Mouse (Mus musculus) adrenal gland, adult 18-20 months (tissue): ENCODE results near the gene Gtpbp8. TPM values are rescaled to one million over a fixed set of nuclear protein-coding genes. Genes with fewer than 3 reads are reported as not detected.

Source experiments
- DNase-seq, 2 experiments: peaks; one replicate each; pipeline ENCODE4 v3.0.0; 2021 to 2022; ENCODE audit warnings: low spot score in 2 of 2
- total RNA-seq, 2 experiments: library from RNA; stranded (reverse); gene quantifications; 1 replicate in 1 of 2; 2 replicates in 1 of 2; pipeline ENCODE4 v1.2.3; 2021

Gene Gtpbp8
- total RNA-seq, 2 experiments from 2014 or later, result 12.1 to 16.1 TPM

DNA sequence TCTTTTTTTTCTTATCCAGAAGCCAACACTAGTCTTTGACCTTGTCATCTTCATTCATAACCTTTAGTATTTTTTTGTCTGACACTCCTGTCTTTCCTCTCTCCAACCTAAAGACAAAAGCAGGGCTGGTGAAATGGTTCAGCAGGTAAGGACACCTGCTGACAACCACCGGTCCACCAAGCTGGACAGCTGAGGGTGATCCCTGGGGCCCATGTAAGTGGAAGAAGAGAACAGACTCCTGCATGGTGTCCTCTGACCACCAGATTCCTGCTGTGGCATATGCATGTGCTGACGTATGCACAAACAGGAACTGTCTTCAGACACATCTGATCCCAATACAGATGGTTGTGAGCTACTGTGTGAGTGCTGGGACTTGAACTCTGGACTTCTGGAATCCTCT is 55.1 kb downstream of the Gtpbp8 start:
- no peak for DNase-seq

DNA sequence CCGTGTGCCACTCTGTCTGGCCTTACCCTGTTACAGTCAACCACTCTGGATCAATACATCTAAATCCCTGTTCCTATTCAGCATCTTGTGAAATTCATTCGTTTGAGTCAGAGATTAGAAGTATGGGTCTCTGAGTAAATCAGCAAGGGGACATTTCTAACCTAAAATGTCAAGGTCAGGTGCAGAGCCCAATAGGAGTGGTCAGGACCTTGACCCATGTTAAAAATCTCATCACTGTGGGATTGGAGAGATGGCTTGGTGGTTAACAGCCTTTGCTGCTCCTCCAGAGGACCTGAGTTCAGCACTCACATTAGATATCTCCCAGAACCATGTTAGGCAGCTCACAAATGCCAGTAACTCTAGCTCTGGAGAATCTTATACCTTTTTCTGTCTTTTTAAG is 55.7 kb downstream of the Gtpbp8 start:
- no peak for DNase-seq

DNA sequence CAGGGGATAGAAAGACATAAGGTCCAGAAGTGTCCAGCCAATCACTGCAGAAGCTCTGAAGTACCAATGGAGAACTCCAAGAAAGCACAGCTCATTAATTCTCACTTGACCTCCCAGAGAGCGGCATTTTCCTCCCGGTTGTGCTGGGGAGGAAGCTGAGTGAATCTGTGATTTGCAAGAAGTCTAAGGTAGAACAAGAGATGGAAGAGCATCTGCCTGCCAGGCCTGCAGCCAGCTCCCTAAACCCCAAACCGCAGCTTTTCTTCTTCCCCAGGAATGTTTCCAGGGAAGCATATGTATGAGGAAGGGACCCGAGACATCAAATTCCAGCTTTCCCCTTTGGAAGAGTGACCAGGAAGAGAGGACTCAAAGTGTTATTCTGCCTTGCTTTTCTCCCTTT is 57.7 kb downstream of the Gtpbp8 start:
- no peak for DNase-seq

DNA sequence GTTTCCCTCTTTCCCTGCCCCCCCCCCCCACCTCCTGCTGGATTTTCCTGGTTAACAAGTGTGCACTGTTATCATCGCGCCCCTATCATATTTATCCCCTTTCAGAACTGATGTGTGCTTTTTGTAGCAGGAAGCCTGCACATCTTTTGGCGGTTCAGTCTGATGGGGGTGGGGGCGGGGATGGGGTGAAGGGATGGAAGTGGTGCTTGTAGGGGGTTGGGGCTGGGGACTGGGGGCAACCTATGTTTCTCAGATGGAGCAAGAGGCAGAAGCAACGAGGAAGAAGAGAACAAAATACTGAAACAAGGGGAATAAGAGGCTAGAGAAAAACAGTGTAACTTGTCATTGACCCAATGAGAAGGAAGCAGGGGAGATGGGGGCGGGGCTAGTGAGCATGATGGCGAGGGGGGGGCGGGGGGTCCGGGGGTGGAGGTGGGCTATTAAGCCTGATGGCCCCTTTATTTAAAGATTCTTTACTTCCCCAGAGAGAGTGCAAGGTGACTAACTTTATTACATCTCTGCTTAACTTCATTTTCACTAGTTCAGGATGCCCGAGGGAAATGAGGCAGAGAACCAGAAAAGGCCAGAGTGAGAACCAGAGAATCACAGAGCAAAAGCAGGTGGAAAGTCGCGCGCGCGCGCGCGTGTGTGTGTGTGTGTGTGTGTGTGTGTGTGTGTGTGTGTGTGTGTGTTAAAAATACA is 58.3 kb downstream of the Gtpbp8 start:
- no peak for DNase-seq

DNA sequence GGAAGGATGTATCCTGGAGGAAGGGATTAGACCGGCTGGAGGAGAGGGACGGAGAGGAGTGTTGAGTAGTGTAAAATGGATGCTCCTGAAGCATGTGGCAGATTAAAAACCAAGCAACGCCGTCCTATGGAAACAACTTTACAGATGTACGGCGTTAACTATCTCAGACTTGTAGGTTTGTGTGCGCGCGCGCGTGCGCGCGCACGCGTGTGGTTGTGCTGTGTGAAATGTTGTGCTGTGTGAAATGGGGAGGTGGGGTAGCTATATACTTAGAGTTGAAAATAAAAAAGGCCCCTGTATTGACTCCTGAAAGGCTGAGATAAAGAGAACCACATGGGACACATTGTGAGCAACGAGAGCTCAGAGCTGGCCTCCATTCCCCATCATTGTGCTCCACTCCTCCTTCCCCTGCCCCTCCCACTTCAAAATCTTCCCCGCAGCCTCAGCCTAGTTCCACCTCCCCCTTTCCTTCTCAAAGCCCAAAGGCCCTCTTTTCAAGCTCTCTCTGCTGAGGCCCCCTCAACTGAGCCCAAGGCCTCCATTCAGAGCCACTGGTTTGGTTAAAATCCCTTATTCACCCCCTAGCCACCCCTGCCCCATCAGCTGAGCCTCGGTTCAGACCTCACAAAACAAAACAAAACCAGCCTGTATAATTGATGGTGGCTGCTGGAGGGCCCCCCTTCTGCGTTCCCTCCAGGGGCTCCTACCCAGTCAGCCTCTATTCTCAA is 59.0 kb downstream of the Gtpbp8 start:
- DNase-seq, result no peak

Other genes starting within 250 kb of the Gtpbp8 start
- gene Boc, start 187.5 kb downstream of the Gtpbp8 start, total RNA-seq, result 10 to 100 TPM; 25.2 to 48.5 TPM
- gene Nepro, start 22.1 kb downstream of the Gtpbp8 start, total RNA-seq, result 10 to 100 TPM; 12.6 to 14.8 TPM
- under 1 TPM; 0.46 to 0.51 TPM for gene Cd200r1, start 19.4 kb upstream of the Gtpbp8 start, total RNA-seq
- under 1 TPM in 1 of 2 experiments, not detected in 1; 0.29 TPM for gene Cd200r4, start 65.4 kb upstream of the Gtpbp8 start, total RNA-seq
- gene Cd200r2, start 120.7 kb upstream of the Gtpbp8 start, total RNA-seq, result not detected
- gene Cd200r3, start 197.3 kb upstream of the Gtpbp8 start, total RNA-seq, result not detected